Mouse (Mus musculus) ES-E14 (cell line): ENCODE data around the gene Lrp5. TPM values are rescaled to one million over a fixed set of nuclear protein-coding genes. Genes with fewer than 3 reads are reported as not detected.

ENCODE experiments used
- DNase-seq: peaks from one replicate; pipeline ENCODE4 v3.0.0-alpha.2; 2013; ENCODE audit warnings: low read depth, low spot score
- H3K27ac ChIP-seq: 2 replicates; pipeline ENCODE4 v1.5.1; 2012; ENCODE audit warnings: low read depth, mild to moderate bottlenecking, low read length, moderate library complexity, mixed read lengths; ENCODE audit not compliant: poor library complexity, insufficient read depth, severe bottlenecking
- H3K36me3 ChIP-seq: 2 replicates; pipeline ENCODE4 v1.6.1; 2012; ENCODE audit warnings: mild to moderate bottlenecking, low read length, moderate library complexity, mixed read lengths; ENCODE audit not compliant: control insufficient read depth, poor library complexity, insufficient read depth, severe bottlenecking
- H3K4me1 ChIP-seq, 2 experiments: fragments of 150-350 bp in 1 of 2; sonication (generic) in 1 of 2; 2 replicates each; pipeline ENCODE4 v1.6.1; 2012; ENCODE audit warnings: low read length in 2 of 2, mild to moderate bottlenecking in 1 of 2, mixed read lengths in 1 of 2; ENCODE audit not compliant: control insufficient read depth in 2 of 2, insufficient read depth in 2 of 2, poor library complexity in 1 of 2
- H3K4me3 ChIP-seq, 2 experiments: fragments of 150-350 bp in 1 of 2; sonication (generic) in 1 of 2; 2 replicates each; pipeline ENCODE4 v1.5.1; 2012; ENCODE audit warnings: low read length in 2 of 2, low read depth in 1 of 2, mild to moderate bottlenecking in 1 of 2, mixed read lengths in 1 of 2; ENCODE audit not compliant: insufficient read depth in 1 of 2, poor library complexity in 1 of 2, severe bottlenecking in 1 of 2
- H3K9ac ChIP-seq: 2 replicates; pipeline ENCODE4 v1.6.1; 2012; ENCODE audit warnings: low read depth, mild to moderate bottlenecking, low read length, mixed read lengths; ENCODE audit not compliant: poor library complexity, insufficient read depth, severe bottlenecking
- H3K9me3 ChIP-seq: fragments of 150-350 bp; sonication (generic); 2 replicates; pipeline ENCODE4 v1.6.1; 2012; ENCODE audit warnings: low read depth, mild to moderate bottlenecking, low read length; ENCODE audit not compliant: control insufficient read depth, insufficient read depth
- CHD2 ChIP-seq: IDR thresholded peaks from 2 replicates; pipeline ENCODE4 v1.6.1; 2014; ENCODE audit warnings: mild to moderate bottlenecking, low read depth, low read length, inconsistent platforms
- HCFC1 ChIP-seq: IDR thresholded peaks from 2 replicates; pipeline ENCODE4 v1.6.1; 2012; ENCODE audit warnings: low read length, inconsistent platforms, borderline replicate concordance; ENCODE audit not compliant: insufficient read depth
- MAFK ChIP-seq: IDR thresholded peaks from 2 replicates; pipeline ENCODE4 v1.6.1; 2014; ENCODE audit warnings: mild to moderate bottlenecking, low read depth, low read length, inconsistent platforms; ENCODE audit not compliant: insufficient read depth
- ZC3H11A ChIP-seq: IDR thresholded peaks from 2 replicates; pipeline ENCODE4 v1.6.1; 2012; ENCODE audit warnings: low read depth, mild to moderate bottlenecking, inconsistent platforms, low read length, borderline replicate concordance
- ZNF384 ChIP-seq: IDR thresholded peaks from 2 replicates; pipeline ENCODE4 v1.6.1; 2012; ENCODE audit warnings: low read depth, low read length, inconsistent platforms
- in situ Hi-C, 2 experiments: fragments of 600-800 bp; cut with MboI; formaldehyde crosslinking; loops; one replicate each; pipeline ENCODE4 v1.15.1; 2025; ENCODE audit warnings: low sequenced_read_pairs in 2 of 2, inconsistent platforms in 1 of 2; ENCODE audit not compliant: unreplicated experiment in 2 of 2
- total RNA-seq: library from RNA; depleted of rRNA; stranded (reverse); fragments of 300-350 nt; gene quantifications from 2 replicates; pipeline ENCODE4 v1.2.3, GENCODE M21; 2012

The Lrp5 gene
- total RNA-seq, 1 experiment = 46.1 TPM

- in situ Hi-C loops = no loop called here
- Histone ChIP-seq H3K9ac (peak overlapping the region; percentile 74), H3K9me3 (no peaks in the 10 kb centered on the region), H3K27ac (peak overlapping the region; percentile 57), H3K4me3 (peak overlapping the region; percentile 57 to 70), H3K36me3 (peaks cover 30% of the 10 kb centered on the region), H3K4me1 (peaks cover 0 to 6% of the 10 kb centered on the region in 2 experiments; a peak in 1 of 4 replicates)
- DNase-seq = peak; percentile 83
- TF ChIP-seq CHD2 (no peak), HCFC1 (peak; percentile 55; the same call in 1 of the 2 replicates), ZC3H11A (no peak)
Observed at GRCm38 (mm10) chr19:3718481-3719361, 32.4 kb upstream of the Lrp5 start.

DNA sequence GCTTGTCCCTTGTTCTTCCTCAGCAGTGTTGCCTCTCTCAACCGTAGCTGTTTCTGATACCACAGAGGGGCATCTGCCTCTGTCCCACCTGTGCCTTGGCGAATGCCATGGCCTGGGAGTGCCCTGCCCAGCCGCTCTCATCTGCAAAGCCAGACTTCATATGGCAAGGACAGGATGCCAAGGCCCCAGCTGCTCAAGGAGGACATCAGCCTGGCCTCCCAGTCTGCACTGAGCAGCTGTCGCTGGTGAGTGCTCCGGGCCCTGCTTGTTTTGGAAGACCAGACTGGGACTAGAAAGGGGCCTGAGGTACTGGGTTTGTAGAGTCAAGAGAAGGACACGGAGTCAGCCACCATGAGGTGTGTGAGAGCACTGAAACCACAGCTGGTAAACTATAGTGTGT is 28.0 kb upstream of the Lrp5 start:
- no peaks in the 10 kb centered on the region for H3K9me3 ChIP-seq
- in situ Hi-C loops = no loop called here
- H3K4me3 ChIP-seq = no peak overlapping the region
- H3K36me3 ChIP-seq = peaks cover 38% of the 10 kb centered on the region
- no peak overlapping the region for H3K27ac ChIP-seq
- H3K4me1 ChIP-seq = peaks cover 0 to 8% of the 10 kb centered on the region in 2 experiments; a peak in 1 of 4 replicates
- DNase-seq = no peak
- TF ChIP-seq ZC3H11A = no peak
- no peak for TF ChIP-seq MAFK
- no peak for TF ChIP-seq CHD2
- TF ChIP-seq HCFC1 = no peak
- no peak for TF ChIP-seq ZNF384
- no peak overlapping the region for H3K9ac ChIP-seq

GRCm38 (mm10) chr19:3710436-3710835 is 24.1 kb upstream of the Lrp5 start:
- DNase-seq = no peak
- Histone ChIP-seq H3K27ac (no peak overlapping the region), H3K36me3 (peaks cover 14% of the 10 kb centered on the region), H3K4me3 (no peak overlapping the region), H3K4me1 (peaks cover 0 to 2% of the 10 kb centered on the region in 2 experiments; a peak in 3 of 4 replicates), H3K9me3 (no peaks in the 10 kb centered on the region), H3K9ac (no peak overlapping the region)
- in situ Hi-C loops = no loop called here
- TF ChIP-seq CHD2 (no peak), HCFC1 (no peak), MAFK (no peak), ZNF384 (no peak), ZC3H11A (no peak)

DNA sequence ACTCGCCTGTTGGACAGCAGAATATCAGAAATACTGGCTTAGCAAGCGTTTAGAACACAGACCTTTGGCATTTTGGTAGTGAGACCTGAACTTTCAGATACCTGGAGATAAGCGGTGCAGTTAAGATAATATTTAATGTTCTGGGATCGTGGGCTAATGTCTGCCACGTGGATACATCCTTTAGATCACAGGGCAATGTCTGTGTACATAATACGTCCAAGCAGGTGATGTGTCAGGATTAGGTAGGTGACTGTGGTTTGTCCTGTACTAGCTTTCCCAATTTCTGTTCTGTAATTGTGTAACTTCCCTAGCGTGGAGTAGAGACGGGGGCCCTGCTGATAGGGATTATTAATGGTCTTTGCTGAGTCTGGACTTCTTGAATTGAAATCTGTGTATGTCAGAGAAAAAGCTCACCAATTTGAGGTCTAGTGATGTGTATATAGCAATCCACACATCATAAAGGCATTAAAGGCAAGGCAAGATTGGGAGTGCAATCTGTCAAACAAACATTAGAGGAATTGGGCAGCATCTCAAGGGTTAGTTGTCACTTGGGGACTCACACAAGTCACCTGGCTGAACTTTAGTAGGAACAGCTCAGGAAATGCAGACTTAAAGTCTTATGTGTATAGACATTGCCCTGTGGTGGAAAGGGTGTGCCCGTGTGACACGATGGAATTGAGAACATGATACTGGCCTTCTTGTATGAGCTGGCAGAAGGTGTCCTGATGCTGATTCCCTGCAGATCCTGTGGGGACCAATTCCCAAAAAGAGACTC is 22.8 kb upstream of the Lrp5 start:
- H3K4me1 ChIP-seq = peaks cover 0 to 2% of the 10 kb centered on the region in 2 experiments; a peak in 3 of 4 replicates
- H3K27ac ChIP-seq = no peak overlapping the region
- H3K9me3 ChIP-seq = no peaks in the 10 kb centered on the region
- in situ Hi-C loops = no loop called here
- TF ChIP-seq ZC3H11A (no peak), HCFC1 (no peak), ZNF384 (no peak), CHD2 (no peak), MAFK (no peak)
- H3K9ac ChIP-seq = no peak overlapping the region; the same call in 1 of the 2 replicates
- peak overlapping the region; percentile 88 to 94 for H3K4me3 ChIP-seq
- H3K36me3 ChIP-seq = peaks cover 10% of the 10 kb centered on the region; the same call in 1 of the 2 replicates
- no peak for DNase-seq
